Mouse (Mus musculus): Measurements from ENCODE around the gene Cfap99.

The Cfap99 gene

GRCm38 (mm10) chr5:34288154-34288716 lies at the start of gene Cfap99, which contains the start of gene Zfyve28:
Gene Cfap99, plus strand, starts transcription at chr5:34288600.
Gene Zfyve28, minus strand, starts transcription at chr5:34288449.
- CTCF ChIA-PET, result no interaction called here

GRCm38 (mm10) chr5:34242224-34242963 lies 46.0 kb upstream of the Cfap99 start:
- CTCF ChIA-PET, result no interaction called here

- CTCF ChIA-PET, result no interaction called here
Observed at GRCm38 (mm10) chr5:34243062-34243461, 45.3 kb upstream of the Cfap99 start.

GRCm38 (mm10) chr5:34246443-34246842 lies 42.0 kb upstream of the Cfap99 start:
- CTCF ChIA-PET, result no interaction called here

GRCm38 (mm10) chr5:34249132-34249531 lies 39.3 kb upstream of the Cfap99 start:
- CTCF ChIA-PET, result interaction anchor here (1.6 kb wide), 1 partner anchor 10 kb away, joined by 3 read pairs; no protein-coding TSS in a partner anchor

GRCm38 (mm10) chr5:34250090-34250489 lies 38.3 kb upstream of the Cfap99 start:
- CTCF ChIA-PET, result no interaction called here

- CTCF ChIA-PET, result no interaction called here
Observed at GRCm38 (mm10) chr5:34251794-34252193, 36.6 kb upstream of the Cfap99 start.

GRCm38 (mm10) chr5:34252307-34252966 lies 36.0 kb upstream of the Cfap99 start:
- CTCF ChIA-PET, result no interaction called here

- CTCF ChIA-PET, result no interaction called here
Observed at GRCm38 (mm10) chr5:34252967-34253519, 35.4 kb upstream of the Cfap99 start.

- CTCF ChIA-PET, result interaction anchor here (0.6 to 0.7 kb wide), 2 partner anchors 78 to 96 kb away, joined by 7 to 8 read pairs; no protein-coding TSS in a partner anchor
Observed at GRCm38 (mm10) chr5:34254309-34254708, 34.1 kb upstream of the Cfap99 start.

- CTCF ChIA-PET, result no interaction called here
Observed at GRCm38 (mm10) chr5:34255189-34255588, 33.2 kb upstream of the Cfap99 start.

- CTCF ChIA-PET, result no interaction called here
Observed at GRCm38 (mm10) chr5:34259172-34259816, 29.1 kb upstream of the Cfap99 start.

GRCm38 (mm10) chr5:34266065-34266464 lies 22.3 kb upstream of the Cfap99 start:
- CTCF ChIA-PET, result interaction anchor here (0.7 kb wide), 1 partner anchor 29 kb away, joined by 6 read pairs; no protein-coding TSS in a partner anchor

- CTCF ChIA-PET, result no interaction called here
Observed at GRCm38 (mm10) chr5:34269197-34269920, 19.0 kb upstream of the Cfap99 start.

GRCm38 (mm10) chr5:34269921-34270465 lies 18.4 kb upstream of the Cfap99 start:
- CTCF ChIA-PET, result no interaction called here

GRCm38 (mm10) chr5:34271743-34272142 lies 16.7 kb upstream of the Cfap99 start:
- CTCF ChIA-PET, result interaction anchor here (0.7 kb wide), 1 partner anchor 30 kb away, joined by 5 read pairs; no protein-coding TSS in a partner anchor

GRCm38 (mm10) chr5:34273251-34273681 lies 15.1 kb upstream of the Cfap99 start:
- CTCF ChIA-PET, result no interaction called here

- CTCF ChIA-PET, result no interaction called here
Observed at GRCm38 (mm10) chr5:34274268-34274667, 14.1 kb upstream of the Cfap99 start.

GRCm38 (mm10) chr5:34274676-34275293 lies 13.6 kb upstream of the Cfap99 start:
- CTCF ChIA-PET, result no interaction called here

GRCm38 (mm10) chr5:34276191-34276590 lies 12.2 kb upstream of the Cfap99 start:
- CTCF ChIA-PET, result no interaction called here

Measured in spleen, embryonic (tissue).